8 mouse cellular contexts compared by ENCODE assay signal in the genomic region with DNA sequence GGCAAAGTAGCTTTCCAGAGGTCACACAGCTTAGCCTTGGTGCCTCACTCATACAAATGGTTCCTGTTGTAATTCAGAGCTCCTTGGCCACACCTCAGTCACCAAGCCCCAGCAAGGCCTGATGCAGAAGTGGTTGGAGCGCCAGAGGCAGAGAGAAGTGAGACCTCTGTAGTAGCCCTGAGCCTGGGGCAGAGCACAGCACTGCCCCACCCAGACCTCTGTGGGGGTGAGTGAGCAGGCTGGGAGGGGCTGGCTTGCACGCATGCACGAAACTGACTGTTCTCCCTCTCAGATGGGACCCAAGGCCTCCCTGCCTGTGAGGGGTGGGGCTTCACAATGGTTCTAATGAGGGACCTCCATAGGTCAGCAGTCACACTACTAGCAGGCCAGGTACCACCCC.
A peak's percentile ranks its signal among the peaks of the same experiment; 100 is the strongest.
DNase-seq lines count a peak whose midpoint lies in the region; ATAC-seq and TF ChIP-seq lines count a peak whose summit lies in the region.

No protein-coding gene starts in this region.

- WGBS in kidney, embryonic 14.5 days: 72% methylated on average over 3 of the region's 3 CpGs
- WGBS in bone marrow, adult 2 months: 4% methylated on average over 3 of the region's 3 CpGs
- 47% methylated on average over 3 of the region's 3 CpGs for WGBS in limb, embryonic 11.5 days

- H3K27ac ChIP-seq in kidney, embryonic 14.5 days (ENCODE audit: low read depth, low read length): peak overlapping the region; percentile 90
- peak overlapping the region; percentile 96 for H3K27ac ChIP-seq in bone marrow, adult 2 months (ENCODE audit: control insufficient read depth, insufficient read depth, low read depth, low read length, poor library complexity)
- peak overlapping the region; percentile 73; the same call in 1 of the 2 replicates for H3K27ac ChIP-seq in limb, embryonic 11.5 days (replicated peaks; ENCODE audit: low read depth, low read length)

- H3K27me3 ChIP-seq in kidney, embryonic 14.5 days (ENCODE audit: control insufficient read depth, insufficient read depth, low read length): no peaks in the 10 kb centered on the region
- no peaks in the 10 kb centered on the region for H3K27me3 ChIP-seq in limb, embryonic 11.5 days (ENCODE audit: control insufficient read depth, insufficient read depth, low read length)

- no peak overlapping the region for H3K4me3 ChIP-seq in kidney, embryonic 14.5 days (ENCODE audit: low read length)
- no peak overlapping the region for H3K4me3 ChIP-seq in bone marrow, adult 2 months (replicated peaks; ENCODE audit: control insufficient read depth, low read depth, low read length)
- H3K4me3 ChIP-seq in limb, embryonic 11.5 days (ENCODE audit: low read depth, low read length): no peak overlapping the region

- H3K9ac ChIP-seq in kidney, embryonic 14.5 days (ENCODE audit: low read depth, low read length): no peak overlapping the region
- H3K9ac ChIP-seq in limb, embryonic 11.5 days (ENCODE audit: low read length): no peak overlapping the region

- DNase-seq in kidney, postnatal 36 days: no peak
- DNase-seq in limb, embryonic 11.5 days (ENCODE audit: low spot score): no peak
- no peak for DNase-seq in ovary, postnatal 10 days (ENCODE audit: low spot score)
- no peak for DNase-seq in adrenal gland, adult (ENCODE audit: inconsistent age in 2 of 2, low spot score in 1 of 2)
- no peak for DNase-seq in gastrocnemius, postnatal 10 days

- no peak for TF ChIP-seq CTCF in bone marrow, adult 2 months (IDR thresholded peaks at IDR 0.05; ENCODE audit: control insufficient read depth, insufficient read depth, low read length)

- no peaks in the 10 kb centered on the region for H3K9me3 ChIP-seq in kidney, embryonic 14.5 days (ENCODE audit: control insufficient read depth, low read length)
- H3K9me3 ChIP-seq in limb, embryonic 11.5 days (ENCODE audit: control insufficient read depth, low read length): no peaks in the 10 kb centered on the region

- no peaks in the 10 kb centered on the region for H3K36me3 ChIP-seq in kidney, embryonic 14.5 days (ENCODE audit: control insufficient read depth, insufficient read depth, low read length)
- H3K36me3 ChIP-seq in limb, embryonic 11.5 days (ENCODE audit: control insufficient read depth, insufficient read depth, low read length): no peaks in the 10 kb centered on the region

- peaks cover 73% of the 10 kb centered on the region for H3K4me1 ChIP-seq in kidney, embryonic 14.5 days (ENCODE audit: control insufficient read depth, insufficient read depth, low read length)
- peaks cover 39% of the 10 kb centered on the region for H3K4me1 ChIP-seq in bone marrow, adult 2 months (ENCODE audit: control insufficient read depth, insufficient read depth, low read length)
- H3K4me1 ChIP-seq in limb, embryonic 11.5 days (ENCODE audit: control insufficient read depth, insufficient read depth, low read length): peaks cover 74% of the 10 kb centered on the region

- H3K4me2 ChIP-seq in kidney, embryonic 14.5 days (replicated peaks; ENCODE audit: low read depth, low read length): no peak overlapping the region
- H3K4me2 ChIP-seq in limb, embryonic 11.5 days (ENCODE audit: low read depth, severe bottlenecking): no peak overlapping the region; the same call in 1 of the 2 replicates

- TF ChIP-seq POLR2A in bone marrow, adult 2 months (IDR thresholded peaks at IDR 0.05; ENCODE audit: borderline replicate concordance, control insufficient read depth, low read depth, low read length): peak; percentile 47; the same call in 1 of the 2 replicates

- no peak for ATAC-seq in kidney, embryonic 14.5 days (ENCODE audit: low FRiP score, low TSS enrichment)
- no peak for ATAC-seq in limb, embryonic 11.5 days (ENCODE audit: insufficient number of reproducible peaks, low FRiP score, low TSS enrichment, low read depth)
- peak; percentile 77 for ATAC-seq in monocyte, adult 5-6 weeks (replicated peaks; ENCODE audit: insufficient number of reproducible peaks, low FRiP score, low TSS enrichment, poor library complexity, severe bottlenecking)
